Mouse (Mus musculus) E14TG2a.4 (cell line): Measurements from ENCODE around the gene Man2b2.

Experiments
- CTCF ChIP-seq: conservative IDR thresholded peaks from 2 replicates; pipeline ENCODE4 v1.5.1; 2014; ENCODE audit warnings: low read length
- NANOG ChIP-seq: IDR thresholded peaks from 2 replicates; pipeline ENCODE4 v1.6.1; 2014; ENCODE audit warnings: borderline replicate concordance, low read length, mixed read lengths

GRCm38 (mm10) chr5:36809123-36809522 lies 21.3 kb downstream of the Man2b2 start:
- TF ChIP-seq CTCF (no peak), NANOG (no peak)
